Mouse (Mus musculus) liver, embryonic 16.5 days (tissue): ENCODE results near the gene Rreb1. TPM values are rescaled to one million over a fixed set of nuclear protein-coding genes. Genes with fewer than 3 reads are reported as not detected.

Source experiments
- ATAC-seq: fragments of 200-750 bp; cut with Nextera tagmentation; 2 replicates; pipeline ENCODE4 v1.8.0; 2017; ENCODE audit warnings: low read depth, mild to moderate bottlenecking, moderate number of reproducible peaks, moderate library complexity
- H3K27ac ChIP-seq: fragments of 300-500 bp; sonication (generic); 2 replicates; pipeline ENCODE4 v1.5.1; 2014; ENCODE audit warnings: mild to moderate bottlenecking, low read length
- H3K27me3 ChIP-seq: fragments of 300-500 bp; sonication (generic); 2 replicates; pipeline ENCODE4 v1.6.1; 2014; ENCODE audit warnings: low read depth, low read length, mixed read lengths; ENCODE audit not compliant: control insufficient read depth, insufficient read depth
- H3K36me3 ChIP-seq: fragments of 300-500 bp; sonication (generic); 2 replicates; pipeline ENCODE4 v1.6.1; 2014; ENCODE audit warnings: mild to moderate bottlenecking; ENCODE audit not compliant: control insufficient read depth, insufficient read depth
- H3K4me1 ChIP-seq: fragments of 300-500 bp; sonication (generic); 2 replicates; pipeline ENCODE4 v1.6.1; 2014; ENCODE audit warnings: low read depth, low read length, mixed read lengths; ENCODE audit not compliant: control insufficient read depth
- H3K4me2 ChIP-seq: fragments of 300-500 bp; sonication (generic); 2 replicates; pipeline ENCODE4 v1.6.1; 2014; ENCODE audit warnings: low read depth, low read length, mixed read lengths
- H3K4me3 ChIP-seq: fragments of 300-500 bp; sonication (generic); 2 replicates; pipeline ENCODE4 v1.5.1; 2014; ENCODE audit warnings: low read depth, mild to moderate bottlenecking, low read length
- H3K9ac ChIP-seq: fragments of 300-500 bp; sonication (generic); 2 replicates; pipeline ENCODE4 v1.6.1; 2014; ENCODE audit warnings: low read depth, low read length
- H3K9me3 ChIP-seq: fragments of 300-500 bp; sonication (generic); replicated peaks from 2 replicates; pipeline ENCODE4 v1.6.1; 2016; ENCODE audit warnings: low read length; ENCODE audit not compliant: control insufficient read depth
- WGBS: fragments of 180-500 bp; shearing (Covaris S2); extraction: QIAGEN DNeasy Blood & Tissue Kit; methylation state at CpG from one replicate; pipeline ENCODE4 v1.1.7; 2014; ENCODE audit not compliant: insufficient replicate concordance; 5-methylcytosine and 5-hydroxymethylcytosine counted together
- polyA plus RNA-seq: library from polyadenylated mRNA; unstranded; fragments of >200 nt; fragmentation: Nextera tagmentation; extraction: Ambion mirVana; gene quantifications from 2 replicates; pipeline ENCODE4 v1.2.1, GENCODE M21; 2015

Rreb1 gene
- polyA plus RNA-seq, 1 experiment from 2014 or later, result 5.9 TPM

DNA sequence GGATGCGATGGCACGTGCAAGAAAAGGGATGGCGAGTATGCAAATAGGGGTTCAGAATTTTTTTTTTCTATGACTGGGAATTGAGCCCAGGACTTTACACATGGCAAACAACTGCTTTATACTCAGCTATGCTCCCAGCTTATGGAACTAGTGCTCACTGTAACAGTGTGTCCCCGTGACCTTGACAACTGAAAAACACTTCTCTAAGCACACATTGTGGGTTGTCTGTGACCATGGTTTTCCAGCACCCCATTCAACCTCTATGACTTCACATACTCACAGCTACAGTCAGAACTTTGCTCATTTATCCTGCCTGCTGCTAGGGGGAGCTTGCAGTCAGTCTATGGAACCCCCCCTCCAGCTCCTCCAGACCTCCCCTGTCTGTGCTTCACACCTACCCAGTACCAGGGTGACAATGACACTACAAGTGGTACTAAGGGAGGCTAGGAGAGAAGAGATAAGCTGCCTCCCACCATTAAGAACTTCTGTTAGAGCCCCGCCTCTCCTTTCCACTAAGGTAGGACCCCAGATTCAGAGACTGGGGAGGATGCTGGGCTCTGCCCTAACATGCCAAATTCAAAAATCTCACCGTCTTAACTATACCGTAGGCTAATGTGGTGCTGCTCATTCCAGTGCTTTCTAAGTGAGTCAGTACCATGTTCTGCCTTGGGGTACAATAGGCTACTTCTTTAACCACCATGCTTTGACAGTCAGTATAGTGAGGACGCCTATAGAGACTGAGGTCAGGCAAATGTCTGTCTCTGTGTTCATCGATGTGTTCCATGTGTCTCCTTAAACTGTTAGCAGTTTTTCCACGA, 145.7 kb downstream of the Rreb1 start:
- H3K27ac ChIP-seq, result no peak overlapping the region
- H3K27me3 ChIP-seq, result no peaks in the 10 kb centered on the region
- H3K9me3 ChIP-seq, result no peaks in the 10 kb centered on the region
- no peak overlapping the region for H3K4me2 ChIP-seq
- H3K36me3 ChIP-seq, result peaks cover 7% of the 10 kb centered on the region
- no peak overlapping the region for H3K4me3 ChIP-seq
- no peak overlapping the region for H3K9ac ChIP-seq
- ATAC-seq, result peak; percentile 53
- 78% methylated on average over 10 of the region's 10 CpGs for WGBS
- H3K4me1 ChIP-seq, result peaks cover 2% of the 10 kb centered on the region

DNA sequence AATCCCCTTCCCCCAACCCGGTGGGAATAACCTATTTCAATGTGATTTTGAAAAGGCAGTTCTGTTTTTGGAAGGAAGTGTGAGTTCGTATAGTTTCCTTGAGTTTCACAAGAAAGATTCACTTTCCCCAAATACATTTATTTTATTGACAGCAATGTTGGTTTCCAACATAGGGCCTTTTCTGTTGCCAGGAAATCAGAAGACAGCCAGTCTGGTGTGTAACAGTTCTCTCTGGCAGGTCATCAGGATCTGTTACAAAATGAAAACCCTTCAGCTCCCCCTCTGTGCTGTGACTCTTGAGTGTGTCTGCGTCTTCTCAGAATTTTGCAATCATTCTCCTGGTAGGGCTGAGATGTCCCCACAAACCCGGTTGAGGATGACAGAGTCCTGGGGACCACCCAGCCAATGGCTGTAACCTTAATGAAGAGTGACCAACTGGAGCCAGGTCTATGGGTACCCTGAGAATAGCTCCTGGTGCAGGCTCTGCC, 146.3 kb downstream of the Rreb1 start:
- Histone ChIP-seq H3K27me3 (no peaks in the 10 kb centered on the region), H3K4me1 (peaks cover 2% of the 10 kb centered on the region), H3K27ac (no peak overlapping the region), H3K9me3 (no peaks in the 10 kb centered on the region), H3K9ac (no peak overlapping the region), H3K36me3 (peaks cover 11% of the 10 kb centered on the region), H3K4me2 (no peak overlapping the region), H3K4me3 (no peak overlapping the region)
- ATAC-seq, result no peak
- 72% methylated on average over 4 of the region's 4 CpGs for WGBS

GRCm38 (mm10) chr13:37926394-37926793, 148.2 kb downstream of the Rreb1 start:
- H3K27ac ChIP-seq, result no peak overlapping the region
- no peaks in the 10 kb centered on the region for H3K27me3 ChIP-seq
- 74% methylated on average over 3 of the region's 3 CpGs for WGBS
- no peaks in the 10 kb centered on the region for H3K9me3 ChIP-seq
- ATAC-seq, result no peak
- H3K4me3 ChIP-seq, result no peak overlapping the region
- peaks cover 29% of the 10 kb centered on the region for H3K36me3 ChIP-seq
- H3K9ac ChIP-seq, result no peak overlapping the region
- H3K4me2 ChIP-seq, result no peak overlapping the region
- peaks cover 2% of the 10 kb centered on the region for H3K4me1 ChIP-seq

DNA sequence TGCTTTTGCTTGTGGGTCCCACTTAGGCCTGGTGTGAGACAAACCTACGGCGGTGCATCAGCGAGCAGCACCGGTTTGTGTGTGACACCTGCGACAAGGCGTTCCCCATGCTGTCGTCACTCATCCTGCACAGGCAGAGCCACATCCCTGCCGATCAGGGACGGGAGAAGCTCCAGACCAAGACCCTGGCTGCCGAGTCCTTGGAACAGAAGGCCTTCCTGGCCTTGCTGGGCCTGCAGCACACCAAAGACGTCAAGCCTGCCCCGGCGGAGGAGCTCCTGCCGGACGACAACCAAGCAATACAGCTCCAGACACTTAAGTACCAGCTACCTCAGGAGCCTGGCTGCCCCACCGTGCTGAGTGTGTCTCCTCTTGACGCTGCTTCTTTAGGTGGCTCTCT, 151.3 kb downstream of the Rreb1 start:
- no peak for ATAC-seq
- Histone ChIP-seq H3K36me3 (peaks cover 40% of the 10 kb centered on the region), H3K27ac (no peak overlapping the region), H3K4me1 (no peaks in the 10 kb centered on the region), H3K9me3 (no peaks in the 10 kb centered on the region), H3K27me3 (no peaks in the 10 kb centered on the region), H3K9ac (no peak overlapping the region), H3K4me2 (no peak overlapping the region), H3K4me3 (no peak overlapping the region)
- WGBS, result 92% methylated on average over 17 of the region's 17 CpGs

GRCm38 (mm10) chr13:37930091-37930490, 151.9 kb downstream of the Rreb1 start:
- Histone ChIP-seq H3K9ac (no peak overlapping the region), H3K4me3 (no peak overlapping the region), H3K4me1 (no peaks in the 10 kb centered on the region), H3K4me2 (no peak overlapping the region), H3K27ac (no peak overlapping the region), H3K36me3 (peaks cover 43% of the 10 kb centered on the region), H3K27me3 (no peaks in the 10 kb centered on the region), H3K9me3 (no peaks in the 10 kb centered on the region)
- ATAC-seq, result no peak
- 82% methylated on average over 13 of the region's 13 CpGs for WGBS

DNA sequence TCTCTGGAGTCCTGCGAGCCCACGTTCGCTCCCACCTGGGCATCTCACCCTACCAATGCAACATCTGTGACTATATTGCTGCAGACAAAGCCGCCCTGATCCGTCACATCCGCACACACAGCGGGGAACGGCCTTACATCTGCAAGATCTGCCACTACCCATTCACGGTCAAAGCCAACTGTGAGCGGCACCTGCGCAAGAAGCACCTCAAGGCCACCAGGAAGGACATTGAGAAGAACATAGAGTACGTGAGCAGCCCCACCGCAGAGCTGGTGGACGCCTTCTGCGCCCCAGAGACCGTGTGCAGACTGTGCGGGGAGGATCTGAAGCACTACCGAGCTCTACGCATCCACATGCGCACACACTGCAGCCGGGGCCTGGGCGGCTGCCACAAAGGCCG, 152.4 kb downstream of the Rreb1 start:
- peaks cover 47% of the 10 kb centered on the region for H3K36me3 ChIP-seq

GRCm38 (mm10) chr13:37931210-37931922, 153.2 kb downstream of the Rreb1 start:
- peaks cover 51% of the 10 kb centered on the region for H3K36me3 ChIP-seq
- no peak for ATAC-seq

More for the DNA sequence above, 152.4 kb downstream of the Rreb1 start:
- H3K9ac ChIP-seq, result no peak overlapping the region
- no peak overlapping the region for H3K27ac ChIP-seq
- no peaks in the 10 kb centered on the region for H3K9me3 ChIP-seq
- no peak for ATAC-seq
- H3K27me3 ChIP-seq, result no peaks in the 10 kb centered on the region
- H3K4me2 ChIP-seq, result no peak overlapping the region
- no peak overlapping the region for H3K4me3 ChIP-seq
- 90% methylated on average over 23 of the region's 23 CpGs for WGBS
- H3K4me1 ChIP-seq, result no peaks in the 10 kb centered on the region

GRCm38 (mm10) chr13:37934075-37934474, 155.9 kb downstream of the Rreb1 start:
- H3K36me3 ChIP-seq, result peaks cover 50% of the 10 kb centered on the region
- H3K27me3 ChIP-seq, result no peaks in the 10 kb centered on the region
- no peak overlapping the region for H3K9ac ChIP-seq
- no peaks in the 10 kb centered on the region for H3K4me1 ChIP-seq
- no peaks in the 10 kb centered on the region for H3K9me3 ChIP-seq
- H3K27ac ChIP-seq, result no peak overlapping the region
- H3K4me3 ChIP-seq, result no peak overlapping the region
- 62% methylated on average over 4 of the region's 4 CpGs for WGBS
- H3K4me2 ChIP-seq, result no peak overlapping the region
- ATAC-seq, result no peak

More at GRCm38 (mm10) chr13:37931210-37931922, 153.2 kb downstream of the Rreb1 start:
- no peaks in the 10 kb centered on the region for H3K4me1 ChIP-seq
- no peaks in the 10 kb centered on the region for H3K9me3 ChIP-seq
- WGBS, result 86% methylated on average over 27 of the region's 27 CpGs
- H3K27me3 ChIP-seq, result no peaks in the 10 kb centered on the region
- no peak overlapping the region for H3K4me3 ChIP-seq
- H3K9ac ChIP-seq, result no peak overlapping the region
- no peak overlapping the region for H3K4me2 ChIP-seq
- H3K27ac ChIP-seq, result no peak overlapping the region

DNA sequence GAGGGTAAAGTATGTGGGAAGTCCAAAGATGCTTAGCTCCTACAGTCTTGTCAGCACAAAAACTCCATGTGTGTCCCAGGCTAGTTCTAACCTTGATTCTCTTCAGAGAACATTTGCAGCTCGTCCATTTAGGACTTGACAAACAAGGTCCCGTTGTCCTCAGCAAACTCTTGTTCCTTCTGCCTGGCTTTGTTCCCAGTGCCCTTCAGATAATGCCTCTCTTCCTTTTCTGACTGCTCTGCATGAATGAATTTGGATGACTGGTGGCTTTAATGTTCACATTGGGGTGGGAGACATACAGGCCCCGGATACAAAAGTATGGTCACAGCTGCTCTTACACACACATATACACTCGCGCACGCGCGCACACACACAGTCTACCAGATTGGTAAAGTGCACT, 156.7 kb downstream of the Rreb1 start:
- ATAC-seq, result no peak
- Histone ChIP-seq H3K36me3 (peaks cover 43% of the 10 kb centered on the region), H3K27ac (no peak overlapping the region), H3K4me3 (no peak overlapping the region), H3K4me1 (peaks cover 1% of the 10 kb centered on the region), H3K27me3 (no peaks in the 10 kb centered on the region), H3K4me2 (no peak overlapping the region), H3K9me3 (no peaks in the 10 kb centered on the region), H3K9ac (no peak overlapping the region)
- 84% methylated on average over 8 of the region's 8 CpGs for WGBS
